Mouse (Mus musculus): Measurements from ENCODE around the gene Olfr231. TPM values are rescaled to one million over a fixed set of nuclear protein-coding genes. Genes with fewer than 3 reads are reported as not detected.

The Olfr231 gene
- not detected in 2 replicates for total RNA-seq (2017)

DNA sequence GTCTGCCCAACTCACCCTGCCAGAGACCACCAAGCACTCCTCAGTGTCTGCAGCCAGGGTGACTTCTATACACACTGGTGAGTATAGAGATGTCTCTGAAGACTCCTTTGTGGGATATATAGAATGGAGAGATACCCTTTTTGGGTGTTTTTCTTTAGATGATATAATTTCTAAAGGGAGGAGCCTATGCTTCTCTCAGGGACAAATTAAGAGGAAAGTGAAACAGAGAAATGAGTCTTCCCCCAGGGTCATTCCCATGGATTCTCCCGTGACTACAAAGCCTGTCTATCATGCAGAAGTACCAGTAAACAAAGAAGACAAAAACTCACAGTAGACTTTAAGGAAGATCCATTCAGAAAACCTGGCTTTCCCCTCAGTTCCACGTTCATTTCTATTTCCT, at the start of gene Olfr231:
TSS of gene Olfr231 (minus strand) at position 101 of the 400 bp plus-strand sequence.
- no peak for ATAC-seq (replicated peaks; ENCODE audit: low read depth, poor library complexity, severe bottlenecking)

DNA sequence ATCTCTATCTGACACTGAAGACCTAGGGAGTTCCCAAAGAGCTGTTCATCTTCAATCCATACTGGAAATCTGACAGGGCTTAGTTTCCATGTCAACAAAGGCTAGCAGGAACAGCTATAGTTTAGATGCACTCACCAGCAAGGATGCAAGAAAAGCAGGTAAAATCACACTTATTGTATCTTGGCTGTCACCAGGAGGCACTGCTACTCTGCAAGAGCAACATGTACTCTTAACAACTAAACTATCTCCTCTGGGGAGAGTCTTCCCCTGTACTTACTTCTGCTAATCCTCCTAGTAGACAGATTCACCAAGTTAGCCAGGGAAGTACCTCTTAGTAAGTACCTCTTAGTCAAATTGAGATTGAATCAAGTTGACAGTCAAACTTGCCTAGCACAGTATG, 48.1 kb upstream of the Olfr231 start:
- ATAC-seq (replicated peaks; ENCODE audit: low read depth, poor library complexity, severe bottlenecking): peak; percentile 37; the same call in 1 of the 2 replicates

DNA sequence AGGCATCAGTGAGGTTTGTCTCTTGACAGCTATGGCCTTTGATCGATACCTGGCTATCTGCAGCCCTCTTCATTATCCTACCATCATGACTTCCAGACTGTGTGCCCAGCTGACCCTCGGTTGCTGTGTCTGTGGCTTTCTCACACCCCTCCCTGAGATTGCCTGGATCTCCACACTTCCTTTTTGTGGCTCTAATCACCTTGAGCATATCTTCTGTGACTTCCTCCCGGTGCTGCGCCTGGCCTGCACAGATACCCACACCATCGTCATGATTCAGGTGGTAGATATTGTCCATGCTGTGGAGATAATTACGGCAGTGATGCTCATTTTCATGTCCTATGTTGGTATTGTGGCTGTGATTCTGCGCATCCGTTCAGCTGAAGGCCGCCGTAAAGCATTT, 38.1 kb upstream of the Olfr231 start:
- ATAC-seq (replicated peaks; ENCODE audit: low read depth, poor library complexity, severe bottlenecking): peak; percentile 95

DNA sequence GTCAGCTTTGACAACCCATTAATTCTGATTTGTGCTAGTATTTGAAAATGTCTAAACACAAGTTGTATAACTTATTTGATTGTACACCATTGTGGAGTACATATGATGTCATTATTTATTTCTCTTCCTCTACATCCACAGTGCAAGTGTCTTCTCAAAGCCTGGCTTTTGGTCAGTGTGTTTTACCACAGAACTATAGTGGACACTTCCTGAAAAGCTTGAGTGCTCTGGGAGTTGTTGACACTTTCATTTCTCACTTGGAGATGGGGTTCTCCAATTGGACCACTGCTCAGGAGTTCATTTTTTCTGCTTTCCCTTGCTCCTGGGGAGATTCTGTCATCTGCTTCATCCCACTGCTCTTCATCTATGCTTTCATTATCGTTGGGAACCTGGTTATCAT, 37.5 kb upstream of the Olfr231 start:
- peak; percentile 43 for ATAC-seq (replicated peaks; ENCODE audit: low read depth, poor library complexity, severe bottlenecking)

DNA sequence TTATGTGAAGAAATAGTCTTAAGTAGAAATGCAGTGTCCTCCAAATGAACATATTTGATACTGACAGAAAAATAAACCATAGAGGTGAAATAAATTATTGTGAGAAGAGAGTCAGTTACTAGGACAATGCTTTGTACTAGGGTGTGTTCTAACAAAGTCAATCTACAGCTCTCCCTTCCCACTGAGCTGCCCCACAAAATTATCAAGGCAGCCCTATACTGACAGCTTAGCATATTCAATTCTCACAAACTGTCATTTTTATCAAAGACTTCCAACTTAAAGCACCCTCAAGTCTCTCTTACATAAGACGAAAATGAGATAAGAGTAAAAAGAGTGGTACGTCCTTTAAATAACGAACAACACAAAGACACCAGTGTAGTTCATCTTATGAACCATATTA, 36.7 kb upstream of the Olfr231 start:
- ATAC-seq (replicated peaks; ENCODE audit: low read depth, poor library complexity, severe bottlenecking): no peak

DNA sequence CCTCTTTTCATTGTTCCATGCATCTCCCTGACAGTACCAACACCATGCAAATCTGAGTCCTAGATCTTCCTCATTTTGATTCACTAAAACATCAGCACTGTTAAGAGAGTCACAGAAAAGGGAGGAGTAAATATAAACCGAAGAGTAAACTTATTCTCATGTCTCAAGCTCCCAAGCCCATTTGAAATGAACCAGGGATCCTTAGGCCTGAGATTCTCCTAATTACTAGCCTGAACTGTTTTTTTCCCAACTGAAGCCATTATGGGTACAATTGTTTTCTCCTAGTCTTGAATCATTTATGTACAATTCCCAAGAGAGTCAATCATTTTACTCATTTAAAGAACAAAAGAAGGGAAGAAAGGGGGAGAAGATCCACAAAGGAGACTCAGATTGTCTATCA, 34.4 kb upstream of the Olfr231 start, which contains the start of gene Olfr420:
TSS of gene Olfr420 (plus strand) at position 301 of the 400 bp plus-strand sequence.
- no peak for ATAC-seq (replicated peaks; ENCODE audit: low read depth, poor library complexity, severe bottlenecking)

DNA sequence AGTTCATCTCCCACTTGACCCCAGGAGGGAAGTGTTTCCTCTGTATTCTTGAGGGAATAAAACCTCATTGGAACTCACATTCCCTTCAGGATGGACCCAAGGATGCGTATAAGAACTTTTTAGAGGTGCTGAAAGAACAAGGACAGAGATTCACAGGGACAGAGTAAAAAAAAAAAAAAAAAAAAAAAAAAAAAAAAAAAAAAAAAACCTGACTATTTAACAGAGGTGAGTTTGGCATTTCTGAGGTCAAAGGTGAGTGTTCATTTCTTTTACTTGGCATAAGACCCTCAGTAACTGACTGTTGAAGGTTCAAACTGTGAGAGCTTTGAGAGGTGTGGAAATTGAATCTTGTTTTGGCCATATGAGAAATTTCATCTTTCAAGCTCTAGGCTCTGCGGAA, 28.3 kb upstream of the Olfr231 start:
- no peak for ATAC-seq (replicated peaks; ENCODE audit: low read depth, poor library complexity, severe bottlenecking)

DNA sequence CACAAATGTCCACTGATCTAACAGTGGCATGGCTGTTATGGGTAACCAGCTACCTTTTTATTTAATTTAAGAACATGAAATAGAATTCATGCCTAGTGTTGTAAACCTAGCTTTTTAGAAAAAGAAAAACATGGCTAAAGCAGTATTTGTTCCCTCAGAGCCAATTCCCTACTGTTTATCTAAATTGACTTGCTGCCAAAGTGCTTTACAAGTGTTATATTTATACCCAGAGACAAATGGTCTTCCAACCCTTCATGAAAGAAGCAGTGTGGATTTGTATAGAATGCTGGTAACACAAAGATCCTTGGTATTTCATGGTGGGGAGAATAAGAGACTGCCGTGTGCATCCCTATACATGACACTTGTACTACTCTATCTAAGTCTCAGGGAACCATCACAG, 25.7 kb upstream of the Olfr231 start:
- ATAC-seq (replicated peaks; ENCODE audit: low read depth, poor library complexity, severe bottlenecking): no peak

DNA sequence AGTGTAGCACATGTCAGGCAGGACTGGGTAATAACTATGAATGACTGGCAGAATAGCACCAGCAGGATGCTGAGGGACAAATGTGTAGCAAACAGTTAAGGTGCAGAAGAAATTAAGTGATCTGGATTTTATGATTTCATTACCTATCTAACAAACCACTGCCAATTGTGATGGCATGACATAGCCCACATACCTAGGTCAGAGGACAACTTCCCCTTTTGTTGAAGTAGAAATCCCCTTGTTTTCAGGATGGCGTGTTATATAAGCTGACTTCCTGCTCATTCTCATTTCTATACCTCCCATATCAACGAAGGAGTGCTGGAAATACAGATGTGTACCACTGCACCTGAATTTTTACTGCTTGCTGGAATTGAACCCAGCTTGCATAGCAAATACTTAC, 20.4 kb upstream of the Olfr231 start:
- ATAC-seq (replicated peaks; ENCODE audit: low read depth, poor library complexity, severe bottlenecking): peak; percentile 58; the same call in 1 of the 2 replicates

DNA sequence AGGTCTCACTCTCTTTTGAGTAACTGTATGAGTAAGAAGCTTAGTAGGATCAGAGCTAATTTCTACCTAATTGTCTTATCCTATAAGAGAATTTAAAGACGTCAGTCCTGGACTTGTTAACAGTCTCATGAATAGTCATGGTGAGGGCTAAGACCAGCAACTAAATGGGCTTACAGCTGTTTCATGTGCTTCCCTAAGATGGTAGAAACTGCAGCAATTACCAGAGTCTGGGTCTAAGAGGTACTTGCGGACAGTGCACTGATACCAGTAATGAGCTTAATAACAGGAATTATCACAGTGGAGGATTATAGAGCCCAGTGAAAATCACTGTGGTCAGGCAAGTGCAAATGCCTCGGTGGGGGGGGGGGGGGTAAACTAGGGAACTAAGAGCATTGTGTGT, 11.0 kb upstream of the Olfr231 start:
- no peak for ATAC-seq (replicated peaks; ENCODE audit: low read depth, poor library complexity, severe bottlenecking)

DNA sequence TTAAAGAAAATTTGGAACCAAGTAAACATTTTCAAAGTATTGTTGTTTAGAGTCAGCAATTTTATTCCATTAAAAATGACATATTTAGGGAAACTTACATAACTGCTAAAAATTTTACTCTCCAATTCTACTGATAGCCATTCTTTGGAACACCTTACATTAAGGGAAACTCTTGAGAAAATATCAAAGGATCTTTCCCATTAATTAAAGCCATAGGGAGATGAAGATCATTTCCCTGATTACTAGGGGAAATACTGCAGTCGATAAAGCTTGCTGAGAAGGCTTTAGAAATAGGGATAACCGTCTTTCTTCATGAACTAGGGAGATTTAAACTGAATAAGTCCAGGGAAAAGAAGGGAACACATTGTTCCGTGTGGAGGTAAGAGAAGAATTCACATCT, 10.3 kb upstream of the Olfr231 start, which contains the start of gene Olfr424:
TSS of gene Olfr424 (plus strand) at position 301 of the 400 bp plus-strand sequence.
- ATAC-seq (replicated peaks; ENCODE audit: low read depth, poor library complexity, severe bottlenecking): no peak

DNA sequence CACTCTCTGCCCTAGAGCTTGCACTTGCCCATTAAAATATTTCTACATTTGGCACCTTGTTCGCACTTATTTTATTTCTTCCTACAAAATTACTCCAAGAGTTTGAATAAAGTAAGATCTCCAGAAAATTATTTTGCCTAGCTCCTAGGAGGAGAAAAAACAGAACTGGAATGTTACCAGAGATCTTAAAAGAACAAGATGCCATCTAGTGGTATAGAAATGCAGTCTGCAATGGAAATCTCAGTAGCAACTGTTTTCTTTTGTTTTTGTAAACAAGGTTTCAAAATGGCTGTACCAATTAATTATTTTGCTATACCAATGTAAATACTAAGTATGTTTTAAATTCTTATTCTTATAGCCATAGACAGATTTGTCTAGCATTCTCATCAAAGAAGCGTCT, 17.2 kb downstream of the Olfr231 start:
- 0 out of 2 replicates have a peak, but pooled peaks have one; percentile 39 for ATAC-seq (replicated peaks; ENCODE audit: low read depth, poor library complexity, severe bottlenecking)

DNA sequence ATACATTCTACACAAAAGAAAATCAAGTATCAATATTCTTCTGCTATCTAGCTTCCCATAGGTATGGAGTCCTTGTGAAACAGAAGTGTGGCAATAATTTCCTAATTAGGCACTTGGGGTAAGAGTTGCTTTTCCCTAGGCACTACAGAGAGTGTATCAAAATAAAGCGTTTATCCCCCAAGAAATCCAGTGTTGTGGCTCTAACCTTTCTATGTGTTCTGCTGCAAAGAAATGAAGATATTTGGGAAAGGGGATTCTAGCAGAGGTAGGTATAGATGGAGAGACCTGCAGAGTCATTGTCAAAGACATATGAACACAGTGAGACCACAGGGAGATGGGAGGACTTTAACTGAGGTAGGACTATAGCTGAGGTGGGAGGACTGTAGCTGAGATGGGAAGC, 24.4 kb downstream of the Olfr231 start, which contains the start of gene Olfr427:
TSS of gene Olfr427 (plus strand) at position 301 of the 400 bp plus-strand sequence.
- ATAC-seq (replicated peaks; ENCODE audit: low read depth, poor library complexity, severe bottlenecking): no peak

DNA sequence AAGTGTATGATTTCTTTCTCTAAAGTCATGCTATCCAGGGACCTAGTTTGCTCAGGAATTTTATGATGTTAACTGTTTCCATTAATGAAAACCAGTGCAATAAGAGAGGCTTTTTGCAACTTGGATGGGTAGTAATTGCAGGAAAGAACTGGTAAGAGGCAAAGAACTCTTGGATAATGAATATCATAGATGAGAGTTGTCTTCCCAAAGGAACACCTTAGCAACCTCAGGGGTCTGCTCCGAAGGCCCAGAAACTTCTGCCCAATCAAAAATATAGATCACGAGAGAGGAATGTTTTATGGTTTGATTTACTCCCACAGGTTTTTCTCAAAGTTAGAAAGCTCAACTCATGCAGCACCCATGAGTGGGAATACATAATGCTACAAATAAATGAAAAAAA, 36.9 kb downstream of the Olfr231 start, which contains the start of gene Olfr429:
TSS of gene Olfr429 (plus strand) at position 301 of the 400 bp plus-strand sequence.
- ATAC-seq (replicated peaks; ENCODE audit: low read depth, poor library complexity, severe bottlenecking): no peak

DNA sequence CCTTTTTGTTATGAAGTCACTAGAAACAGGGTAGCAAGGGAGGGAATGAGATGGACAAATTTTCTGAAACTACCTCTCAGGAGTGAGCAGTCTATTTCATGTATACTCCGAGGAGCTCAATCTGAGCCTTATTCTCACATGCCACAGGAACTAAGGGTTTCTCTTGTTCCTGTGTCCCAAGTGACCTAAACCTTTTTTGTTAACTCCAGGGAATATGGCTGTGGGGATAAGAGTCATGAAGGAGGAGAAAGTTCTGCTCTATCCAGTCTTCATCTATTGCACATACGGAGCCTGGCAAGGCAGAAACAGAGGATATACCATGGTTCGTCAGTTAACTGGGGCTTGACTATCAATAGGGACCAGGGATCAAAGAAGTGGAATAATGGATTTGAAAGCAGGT, 54.7 kb downstream of the Olfr231 start, which contains the start of gene Olfr430:
TSS of gene Olfr430 (plus strand) at position 301 of the 400 bp plus-strand sequence.
- no peak for ATAC-seq (replicated peaks; ENCODE audit: low read depth, poor library complexity, severe bottlenecking)

Other genes with a start within 250 kb of the Olfr231 start
- gene Ifi211, start 208.1 kb downstream of the Olfr231 start, total RNA-seq (2017): 2.5 and 4.8 TPM in 2 replicates
- 122 and 152 TPM in 2 replicates for gene Mndal, start 178.7 kb downstream of the Olfr231 start, total RNA-seq (2017)
- gene Ifi203, start 178.5 kb downstream of the Olfr231 start, total RNA-seq (2017): 81.0 and 93.4 TPM in 2 replicates
- not detected in 2 replicates for gene Ifi202b, start 138.4 kb downstream of the Olfr231 start, total RNA-seq (2017)
- 2.3 and 3.5 TPM in 2 replicates for gene Ifi205, start 89.4 kb downstream of the Olfr231 start, total RNA-seq (2017)
- 0.05 TPM in 1 of 2 replicates, not detected in the other for gene Olfr433, start 80.5 kb downstream of the Olfr231 start, total RNA-seq (2017)
- not detected in 2 replicates for gene Olfr432, start 72.0 kb downstream of the Olfr231 start, total RNA-seq (2017)
- not detected in 2 replicates for gene Olfr430, start 54.6 kb downstream of the Olfr231 start, total RNA-seq (2017)
- not detected in 2 replicates for gene Olfr429, start 36.8 kb downstream of the Olfr231 start, total RNA-seq (2017)
- gene Olfr427, start 24.3 kb downstream of the Olfr231 start, total RNA-seq (2017): not detected in 2 replicates
- not detected in 2 replicates for gene Olfr424, start 10.4 kb upstream of the Olfr231 start, total RNA-seq (2017)
- gene Olfr420, start 34.5 kb upstream of the Olfr231 start, total RNA-seq (2017): 0.09 TPM in 1 of 2 replicates, not detected in the other
- gene Spta1, start 51.6 kb upstream of the Olfr231 start, total RNA-seq (2017): 24.7 and 29.6 TPM in 2 replicates
- 1.2 TPM in 1 of 2 replicates, not detected in the other for gene Olfr419, start 130.9 kb upstream of the Olfr231 start, total RNA-seq (2017)
- gene Mptx1, start 209.4 kb upstream of the Olfr231 start, total RNA-seq (2017): not detected in 2 replicates
- gene Olfr417, start 244.0 kb upstream of the Olfr231 start, total RNA-seq (2017): 5.0 and 5.4 TPM in 2 replicates